Mouse (Mus musculus) spleen, adult 2 months (tissue): ENCODE results near the gene Mllt11. TPM values are rescaled to one million over a fixed set of nuclear protein-coding genes. Genes with fewer than 3 reads are reported as not detected.

Experiments used
- DNase-seq, 2 experiments: peaks; one replicate each; pipeline versions ENCODE4 v3.0.0 to v3.0.0-alpha.2; 2012 to 2021; ENCODE audit warnings: low spot score in 2 of 2, low read depth in 1 of 2
- H3K27ac ChIP-seq: fragments of 200-500 bp; 2 replicates; pipeline ENCODE4 v1.5.1; 2012; ENCODE audit warnings: low read length, inconsistent platforms; ENCODE audit not compliant: insufficient read depth
- H3K27me3 ChIP-seq: fragments of 200-500 bp; 2 replicates; pipeline ENCODE4 v1.6.1; 2012; ENCODE audit warnings: mild to moderate bottlenecking, moderate library complexity, low read length, inconsistent platforms; ENCODE audit not compliant: control insufficient read depth, insufficient read depth
- H3K36me3 ChIP-seq: fragments of 200-500 bp; 2 replicates; pipeline ENCODE4 v1.6.1; 2012; ENCODE audit warnings: mild to moderate bottlenecking, low read length, inconsistent platforms; ENCODE audit not compliant: control insufficient read depth, insufficient read depth
- H3K4me1 ChIP-seq: fragments of 200-500 bp; 2 replicates; pipeline ENCODE4 v1.6.1; 2011; ENCODE audit warnings: inconsistent platforms; ENCODE audit not compliant: control insufficient read depth, insufficient read depth, insufficient read length
- H3K4me3 ChIP-seq: fragments of 200-500 bp; 2 replicates; pipeline ENCODE4 v1.5.1; 2011; ENCODE audit warnings: mild to moderate bottlenecking, inconsistent platforms; ENCODE audit not compliant: insufficient read depth, insufficient read length; ENCODE audit errors: extremely low read depth
- CTCF ChIP-seq: fragments of 200-500 bp; IDR thresholded peaks from 2 replicates; pipeline ENCODE4 v1.5.1; 2011; ENCODE audit warnings: mild to moderate bottlenecking, inconsistent platforms; ENCODE audit not compliant: insufficient read depth, insufficient read length, insufficient replicate concordance; ENCODE audit errors: extremely low read depth
- POLR2A ChIP-seq: fragments of 200-500 bp; IDR thresholded peaks from 2 replicates; pipeline ENCODE4 v1.6.1; 2011; ENCODE audit warnings: low read depth, low read length, inconsistent platforms
- WGBS: fragments of 180-500 bp; shearing (Covaris S2); methylation state at CpG from one replicate; pipeline ENCODE4 v1.1.7; 2018; 5-methylcytosine and 5-hydroxymethylcytosine counted together
- polyA plus RNA-seq: library from polyadenylated mRNA; depleted of rRNA; stranded (reverse); fragments of >200 nt; gene quantifications from 2 replicates; pipeline ENCODE4 v1.2.3, GENCODE M21; 2012

Mllt11 gene
- polyA plus RNA-seq, 1 experiment: 16.2 TPM

- H3K4me1 ChIP-seq: no peaks in the 10 kb centered on the region
- peak; percentile 44 to 79 for DNase-seq
- H3K4me3 ChIP-seq: no peak overlapping the region
- peaks cover 13% of the 10 kb centered on the region for H3K36me3 ChIP-seq
- no peaks in the 10 kb centered on the region for H3K27me3 ChIP-seq
- no peak overlapping the region for H3K27ac ChIP-seq
- WGBS: 53% methylated on average over 11 of the region's 11 CpGs
- TF ChIP-seq POLR2A: no peak
- peak; percentile 93 for TF ChIP-seq CTCF
These were observed 31.2 kb upstream of the Mllt11 start for GRCm38 (mm10) chr3:95263089-95263739.

DNA sequence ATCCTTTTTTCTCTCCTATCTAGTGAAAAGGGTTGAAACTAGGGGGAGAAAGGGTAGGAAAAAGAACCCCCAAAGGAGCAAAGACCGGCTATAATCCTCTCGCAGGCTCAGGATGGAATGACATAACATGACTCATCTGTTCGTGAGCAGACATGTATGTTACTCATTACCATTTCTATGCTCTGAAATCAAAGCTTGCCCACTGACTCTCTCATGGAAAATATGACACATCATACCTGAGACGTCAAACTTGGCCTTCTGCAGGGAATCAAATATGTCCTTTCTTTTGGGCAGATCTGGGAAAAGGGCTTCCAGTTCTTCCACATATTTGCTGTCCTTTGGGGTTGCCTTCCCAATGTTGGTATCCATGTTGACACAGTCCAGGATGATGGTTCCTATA, 30.0 kb upstream of the Mllt11 start:
- TF ChIP-seq CTCF (no peak), POLR2A (no peak)
- DNase-seq: no peak
- Histone ChIP-seq H3K4me3 (no peak overlapping the region), H3K27ac (no peak overlapping the region), H3K4me1 (no peaks in the 10 kb centered on the region), H3K27me3 (no peaks in the 10 kb centered on the region), H3K36me3 (peaks cover 13% of the 10 kb centered on the region)
- WGBS: 93% methylated on average over 4 of the region's 4 CpGs

DNA sequence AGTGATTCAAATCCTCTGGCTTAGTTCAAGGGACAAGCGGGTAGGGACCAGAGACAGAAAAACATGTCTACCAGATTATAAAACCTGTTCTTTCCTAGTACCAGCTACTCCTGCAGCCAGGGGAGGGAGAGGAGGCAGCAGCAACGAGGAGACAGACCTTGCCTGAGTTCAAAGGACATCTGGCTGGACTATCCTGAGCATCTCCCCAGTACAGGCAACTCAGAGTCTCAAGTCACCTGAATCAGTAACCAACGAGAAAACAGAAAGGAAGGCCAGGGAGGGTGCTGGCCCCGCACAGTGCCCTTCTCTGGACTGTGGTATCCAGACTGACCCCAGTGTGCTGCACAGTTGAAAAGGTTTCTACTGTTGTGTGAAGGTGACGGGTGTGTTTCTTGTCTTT, 25.0 kb upstream of the Mllt11 start:
- Histone ChIP-seq H3K36me3 (peaks cover 11% of the 10 kb centered on the region), H3K27ac (no peak overlapping the region), H3K4me3 (no peak overlapping the region), H3K4me1 (no peaks in the 10 kb centered on the region), H3K27me3 (no peaks in the 10 kb centered on the region)
- no peak for DNase-seq
- no peak for TF ChIP-seq CTCF
- no peak for TF ChIP-seq POLR2A
- 91% methylated on average over 5 of the region's 5 CpGs for WGBS

GRCm38 (mm10) chr3:95250783-95251424, 18.9 kb upstream of the Mllt11 start, which contains the start of gene Bnipl:
TSS of gene Bnipl (minus strand) at chr3:95251193.
- Histone ChIP-seq H3K27ac (no peak within 1 kb of the TSS), H3K36me3 (peaks cover 4% of the 10 kb centered on the region; the same call in 1 of the 2 replicates), H3K4me1 (no peaks in the 10 kb centered on the region), H3K27me3 (no peaks in the 10 kb centered on the region), H3K4me3 (no peak within 1 kb of the TSS)
- no peak for DNase-seq
- no peak for TF ChIP-seq CTCF
- TF ChIP-seq POLR2A: no peak
- 57% methylated on average over 7 of the region's 7 CpGs for WGBS

GRCm38 (mm10) chr3:95250361-95250760, 18.4 kb upstream of the Mllt11 start:
- Histone ChIP-seq H3K27me3 (no peaks in the 10 kb centered on the region), H3K27ac (no peak overlapping the region), H3K36me3 (peaks cover 4% of the 10 kb centered on the region; the same call in 1 of the 2 replicates), H3K4me1 (no peaks in the 10 kb centered on the region), H3K4me3 (no peak overlapping the region)
- whole genome bisulfite sequencing: 88% methylated on average over 5 of the region's 5 CpGs
- TF ChIP-seq CTCF (no peak), POLR2A (no peak)
- DNase-seq: no peak

DNA sequence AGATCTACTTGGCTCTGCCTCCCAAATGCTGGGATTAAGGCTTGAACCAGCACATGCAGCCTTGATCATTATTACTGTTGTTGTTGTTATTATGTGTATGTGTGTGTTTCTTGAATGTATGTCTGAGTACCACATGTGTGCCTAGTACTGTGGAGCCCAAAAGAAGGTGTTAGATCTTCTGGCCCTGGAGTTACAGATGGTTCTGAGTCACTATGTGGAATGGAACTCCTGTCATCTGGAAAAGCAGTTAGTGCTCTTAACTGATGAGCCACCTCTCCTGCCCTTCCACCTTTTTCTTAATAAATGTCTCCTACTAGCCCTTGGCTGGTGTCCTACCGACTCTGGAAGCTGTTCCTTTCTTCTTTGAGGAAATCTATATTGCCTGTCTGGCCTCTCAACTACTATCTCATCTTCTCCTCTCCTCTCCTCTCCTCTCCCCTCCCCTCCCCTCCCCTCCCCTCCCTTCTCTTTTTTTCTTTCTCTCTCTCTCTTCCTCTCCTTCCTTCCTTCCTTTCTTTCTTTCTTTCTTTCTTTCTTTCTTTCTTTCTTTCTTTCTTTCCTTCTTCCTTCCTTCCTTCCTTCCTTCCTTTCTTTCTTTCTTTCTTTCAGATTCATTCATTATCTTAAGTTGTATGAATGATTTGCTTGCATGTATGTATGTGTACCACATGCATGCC, 15.8 kb upstream of the Mllt11 start:
- Histone ChIP-seq H3K4me3 (no peak overlapping the region), H3K36me3 (no peaks in the 10 kb centered on the region), H3K27ac (no peak overlapping the region), H3K4me1 (no peaks in the 10 kb centered on the region), H3K27me3 (no peaks in the 10 kb centered on the region)
- TF ChIP-seq CTCF: no peak
- TF ChIP-seq POLR2A: no peak
- no peak for DNase-seq
- 80% methylated on average over 1 of the region's 1 CpGs for WGBS
